Mouse (Mus musculus): ENCODE measurements around the gene Nav2.

Nav2 gene

GRCm38 (mm10) chr7:49249462-49249861 lies 340.9 kb downstream of the Nav2 start:
- DNase-seq (ENCODE audit: low spot score in 2 of 2) = no peak

- DNase-seq (ENCODE audit: low spot score in 2 of 2) = peak; percentile 84 to 86
These were observed 341.5 kb downstream of the Nav2 start for GRCm38 (mm10) chr7:49249996-49250395.

GRCm38 (mm10) chr7:49250581-49251307 lies 342.2 kb downstream of the Nav2 start:
- no peak for DNase-seq (ENCODE audit: low spot score in 2 of 2)

GRCm38 (mm10) chr7:49251308-49251638 lies 342.8 kb downstream of the Nav2 start:
- DNase-seq (ENCODE audit: low spot score in 2 of 2) = no peak

GRCm38 (mm10) chr7:49252444-49252843 lies 343.9 kb downstream of the Nav2 start:
- DNase-seq (ENCODE audit: low spot score in 2 of 2) = no peak

GRCm38 (mm10) chr7:49252902-49253301 lies 344.4 kb downstream of the Nav2 start:
- no peak for DNase-seq (ENCODE audit: low spot score in 2 of 2)

- no peak for DNase-seq (ENCODE audit: low spot score in 2 of 2)
These were observed 346.5 kb downstream of the Nav2 start for GRCm38 (mm10) chr7:49255053-49255452.

GRCm38 (mm10) chr7:49257234-49257906 lies 348.9 kb downstream of the Nav2 start:
- no peak for DNase-seq (ENCODE audit: low spot score in 2 of 2)

- peak; percentile 66 to 77 for DNase-seq (ENCODE audit: low spot score in 2 of 2)
These were observed 349.6 kb downstream of the Nav2 start for GRCm38 (mm10) chr7:49258088-49258487.

GRCm38 (mm10) chr7:49261941-49262511 lies 353.5 kb downstream of the Nav2 start:
- DNase-seq (ENCODE audit: low spot score in 2 of 2) = no peak

GRCm38 (mm10) chr7:49266422-49266821 lies 357.9 kb downstream of the Nav2 start:
- DNase-seq (ENCODE audit: low spot score in 2 of 2) = no peak

GRCm38 (mm10) chr7:49267621-49268325 lies 359.3 kb downstream of the Nav2 start:
- peak; percentile 67 to 85 for DNase-seq (ENCODE audit: low spot score in 2 of 2)

- DNase-seq (ENCODE audit: low spot score in 2 of 2) = no peak
These were observed 359.9 kb downstream of the Nav2 start for GRCm38 (mm10) chr7:49268401-49268921.

- no peak for DNase-seq (ENCODE audit: low spot score in 2 of 2)
These were observed 362.3 kb downstream of the Nav2 start for GRCm38 (mm10) chr7:49270855-49271254.

- peak; percentile 74 for DNase-seq (ENCODE audit: low spot score in 2 of 2)
These were observed 364.2 kb downstream of the Nav2 start for GRCm38 (mm10) chr7:49272445-49273439.

GRCm38 (mm10) chr7:49273907-49274656 lies 365.6 kb downstream of the Nav2 start:
- no peak for DNase-seq (ENCODE audit: low spot score in 2 of 2)

GRCm38 (mm10) chr7:49274676-49275075 lies 366.2 kb downstream of the Nav2 start:
- DNase-seq (ENCODE audit: low spot score in 2 of 2) = no peak

- DNase-seq (ENCODE audit: low spot score in 2 of 2) = no peak
These were observed 367.6 kb downstream of the Nav2 start for GRCm38 (mm10) chr7:49276163-49276562.

- peak; percentile 40 to 72 for DNase-seq (ENCODE audit: low spot score in 2 of 2)
These were observed 369.2 kb downstream of the Nav2 start for GRCm38 (mm10) chr7:49277685-49278084.

- no peak for DNase-seq (ENCODE audit: low spot score in 2 of 2)
These were observed 370.0 kb downstream of the Nav2 start for GRCm38 (mm10) chr7:49278531-49278930.

Measured in right cerebral cortex, postnatal 36 days (tissue).